Mouse (Mus musculus): ENCODE data around the gene C1qtnf7.

C1qtnf7 gene

GRCm38 (mm10) chr5:43515401-43515976 lies at the start of gene C1qtnf7:
TSS of gene C1qtnf7 (plus strand) at chr5:43515538.
- peak; percentile 33 for DNase-seq

- DNase-seq, result no peak
Observed at GRCm38 (mm10) chr5:43466762-43467161, 48.6 kb upstream of the C1qtnf7 start.

- no peak for DNase-seq
Observed at GRCm38 (mm10) chr5:43467214-43467613, 48.1 kb upstream of the C1qtnf7 start.

GRCm38 (mm10) chr5:43468937-43469336 lies 46.4 kb upstream of the C1qtnf7 start:
- peak; percentile 12 for DNase-seq

- no peak for DNase-seq
Observed at GRCm38 (mm10) chr5:43477953-43478352, 37.4 kb upstream of the C1qtnf7 start.

GRCm38 (mm10) chr5:43480046-43480445 lies 35.3 kb upstream of the C1qtnf7 start:
- DNase-seq, result no peak

GRCm38 (mm10) chr5:43480786-43481185 lies 34.6 kb upstream of the C1qtnf7 start:
- no peak for DNase-seq

- DNase-seq, result no peak
Observed at GRCm38 (mm10) chr5:43481824-43482223, 33.5 kb upstream of the C1qtnf7 start.

- no peak for DNase-seq
Observed at GRCm38 (mm10) chr5:43501887-43502286, 13.5 kb upstream of the C1qtnf7 start.

GRCm38 (mm10) chr5:43504243-43504786 lies 11.0 kb upstream of the C1qtnf7 start:
- no peak for DNase-seq

- DNase-seq, result no peak
Observed at GRCm38 (mm10) chr5:43508470-43508869, 6.9 kb upstream of the C1qtnf7 start.

GRCm38 (mm10) chr5:43508892-43509291 lies 6.4 kb upstream of the C1qtnf7 start:
- DNase-seq, result no peak

- DNase-seq, result no peak
Observed at GRCm38 (mm10) chr5:43511126-43511525, 4.2 kb upstream of the C1qtnf7 start.

- no peak for DNase-seq
Observed at GRCm38 (mm10) chr5:43516491-43516890, 1.2 kb downstream of the C1qtnf7 start.

GRCm38 (mm10) chr5:43517313-43517712 lies 2.0 kb downstream of the C1qtnf7 start:
- no peak for DNase-seq

GRCm38 (mm10) chr5:43519905-43520304 lies 4.6 kb downstream of the C1qtnf7 start:
- no peak for DNase-seq

GRCm38 (mm10) chr5:43521369-43521768 lies 6.0 kb downstream of the C1qtnf7 start:
- DNase-seq, result peak; percentile 31

GRCm38 (mm10) chr5:43522866-43523265 lies 7.5 kb downstream of the C1qtnf7 start:
- DNase-seq, result no peak

GRCm38 (mm10) chr5:43526874-43527584 lies 11.7 kb downstream of the C1qtnf7 start:
- DNase-seq, result peak; percentile 74

GRCm38 (mm10) chr5:43530186-43530585 lies 14.8 kb downstream of the C1qtnf7 start:
- no peak for DNase-seq

- DNase-seq, result no peak
Observed at GRCm38 (mm10) chr5:43530886-43531285, 15.5 kb downstream of the C1qtnf7 start.

GRCm38 (mm10) chr5:43538322-43539167 lies 23.2 kb downstream of the C1qtnf7 start:
- DNase-seq, result no peak

- no peak for DNase-seq
Observed at GRCm38 (mm10) chr5:43539168-43539516, 23.8 kb downstream of the C1qtnf7 start.
